Mouse (Mus musculus): ENCODE measurements around the gene Sox1. TPM values are rescaled to one million over a fixed set of nuclear protein-coding genes. Genes with fewer than 3 reads are reported as not detected.

The Sox1 gene
- polyA plus RNA-seq, 1 experiment, result not detected

DNA sequence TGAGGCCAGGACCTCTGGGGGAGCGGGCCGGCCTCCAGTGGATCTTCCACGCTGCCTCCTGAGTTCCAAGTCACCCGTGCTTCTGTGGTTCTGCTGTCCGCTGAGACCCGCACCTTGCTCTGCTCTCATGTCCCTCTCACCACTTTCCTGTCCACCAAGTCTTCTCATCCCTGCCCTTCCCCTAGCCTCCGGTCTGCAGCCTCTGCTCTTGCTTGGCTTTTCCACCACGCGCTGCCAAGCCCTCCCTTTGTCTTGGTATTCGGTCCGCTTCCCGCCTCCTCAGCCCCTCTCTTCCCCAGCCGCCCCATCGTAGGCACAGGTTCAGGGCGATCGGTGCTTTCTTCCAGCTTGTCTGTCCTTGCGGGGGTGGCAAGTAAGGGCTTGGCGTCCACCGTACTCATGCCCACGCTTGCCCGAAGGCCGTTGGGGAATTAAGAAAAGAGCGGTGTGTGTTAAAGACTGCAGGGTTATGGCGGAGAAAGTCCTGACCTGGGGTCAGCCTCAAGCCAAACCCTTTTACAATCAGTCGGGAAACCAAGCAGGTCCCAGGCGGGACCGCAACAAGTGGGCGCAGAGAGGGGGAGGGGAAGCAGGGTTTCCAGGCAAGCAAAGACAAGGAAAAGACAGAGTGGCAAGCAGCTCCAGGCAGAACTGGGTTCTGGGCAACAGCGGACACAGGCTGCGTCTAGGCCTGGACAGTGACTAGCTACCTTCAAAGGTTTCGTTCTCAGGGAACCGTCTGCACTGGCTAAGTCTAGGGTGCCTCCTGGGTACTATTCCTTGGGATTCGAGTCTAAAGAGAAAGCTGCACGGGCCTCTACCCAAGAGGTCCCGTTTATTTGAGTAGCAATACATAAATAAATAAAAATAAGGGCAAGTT is 6.5 kb downstream of the Sox1 start:
- Histone ChIP-seq H3K27ac (ENCODE audit: insufficient read depth, low read length) (no peak overlapping the region), H3K4me3 (ENCODE audit: extremely low read depth, insufficient read depth, insufficient read length) (no peak overlapping the region), H3K4me1 (ENCODE audit: control insufficient read depth, insufficient read depth, insufficient read length) (no peaks in the 10 kb centered on the region), H3K36me3 (ENCODE audit: control insufficient read depth, insufficient read depth, low read length) (no peaks in the 10 kb centered on the region), H3K27me3 (ENCODE audit: control insufficient read depth, insufficient read depth, low read length) (peaks cover 21% of the 10 kb centered on the region)
- TF ChIP-seq POLR2A (IDR thresholded peaks at IDR 0.05; ENCODE audit: low read depth, low read length) (no peak), CTCF (IDR thresholded peaks at IDR 0.05; ENCODE audit: extremely low read depth, insufficient read depth, insufficient read length, insufficient replicate concordance) (no peak)
- no peak for DNase-seq (ENCODE audit: low read depth in 1 of 2, low spot score in 2 of 2)
- 6% methylated on average over 35 of the region's 35 CpGs for WGBS

DNA sequence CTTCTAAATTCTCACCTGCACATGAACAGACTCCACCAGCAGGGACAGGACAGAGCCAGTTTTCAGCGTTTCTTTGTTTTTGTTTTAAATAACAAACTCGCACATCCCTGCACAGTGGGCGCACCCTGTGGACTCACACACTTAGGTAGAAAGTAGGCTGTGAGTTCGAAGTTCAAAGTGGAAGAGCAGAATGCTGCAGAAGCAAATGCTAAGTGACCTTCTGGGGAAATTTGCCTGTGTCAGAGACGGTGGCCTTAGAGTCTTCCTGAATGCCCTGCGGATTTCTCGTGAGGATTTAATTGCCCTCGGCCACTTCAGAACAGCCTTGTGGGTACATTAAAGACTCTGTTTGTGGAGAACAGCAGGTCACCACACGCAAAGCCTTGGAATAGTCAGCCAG is 7.6 kb downstream of the Sox1 start:
- no peak for DNase-seq (ENCODE audit: low read depth in 1 of 2, low spot score in 2 of 2)
- Histone ChIP-seq H3K27ac (ENCODE audit: insufficient read depth, low read length) (no peak overlapping the region), H3K4me3 (ENCODE audit: extremely low read depth, insufficient read depth, insufficient read length) (no peak overlapping the region), H3K36me3 (ENCODE audit: control insufficient read depth, insufficient read depth, low read length) (no peaks in the 10 kb centered on the region), H3K27me3 (ENCODE audit: control insufficient read depth, insufficient read depth, low read length) (peaks cover 12% of the 10 kb centered on the region), H3K4me1 (ENCODE audit: control insufficient read depth, insufficient read depth, insufficient read length) (no peaks in the 10 kb centered on the region)
- 10% methylated on average over 9 of the region's 9 CpGs for WGBS
- TF ChIP-seq CTCF (IDR thresholded peaks at IDR 0.05; ENCODE audit: extremely low read depth, insufficient read depth, insufficient read length, insufficient replicate concordance), result no peak
- TF ChIP-seq POLR2A (IDR thresholded peaks at IDR 0.05; ENCODE audit: low read depth, low read length), result no peak

DNA sequence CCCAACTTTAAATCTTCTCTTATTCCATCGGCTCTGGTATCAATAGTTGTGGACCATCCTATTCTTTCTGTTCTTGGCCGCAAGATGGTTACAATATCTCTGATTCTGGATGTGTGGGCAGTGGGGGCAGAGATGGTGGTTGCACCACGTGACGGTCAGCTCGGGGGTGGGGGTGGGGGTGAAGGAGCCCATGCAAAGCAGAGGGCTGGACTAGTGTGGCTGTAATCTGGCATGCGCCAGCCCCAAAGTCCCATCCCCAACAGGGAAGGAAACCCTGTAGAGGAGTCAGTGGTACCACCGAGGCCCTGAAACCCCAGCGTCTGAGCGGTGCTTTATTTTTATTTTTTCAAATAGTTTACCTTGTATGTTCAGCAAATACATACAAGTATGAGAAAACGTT is 12.9 kb downstream of the Sox1 start:
- no peak for DNase-seq (ENCODE audit: low read depth in 1 of 2, low spot score in 2 of 2)
- Histone ChIP-seq H3K36me3 (ENCODE audit: control insufficient read depth, insufficient read depth, low read length) (no peaks in the 10 kb centered on the region), H3K27ac (ENCODE audit: insufficient read depth, low read length) (no peak overlapping the region), H3K4me1 (ENCODE audit: control insufficient read depth, insufficient read depth, insufficient read length) (no peaks in the 10 kb centered on the region), H3K4me3 (ENCODE audit: extremely low read depth, insufficient read depth, insufficient read length) (no peak overlapping the region), H3K27me3 (ENCODE audit: control insufficient read depth, insufficient read depth, low read length) (0 out of 2 replicates have a peak, but pooled peaks cover 3% of the 10 kb centered on the region)
- TF ChIP-seq POLR2A (IDR thresholded peaks at IDR 0.05; ENCODE audit: low read depth, low read length) (no peak), CTCF (IDR thresholded peaks at IDR 0.05; ENCODE audit: extremely low read depth, insufficient read depth, insufficient read length, insufficient replicate concordance) (no peak)
- 24% methylated on average over 10 of the region's 10 CpGs for WGBS

DNA sequence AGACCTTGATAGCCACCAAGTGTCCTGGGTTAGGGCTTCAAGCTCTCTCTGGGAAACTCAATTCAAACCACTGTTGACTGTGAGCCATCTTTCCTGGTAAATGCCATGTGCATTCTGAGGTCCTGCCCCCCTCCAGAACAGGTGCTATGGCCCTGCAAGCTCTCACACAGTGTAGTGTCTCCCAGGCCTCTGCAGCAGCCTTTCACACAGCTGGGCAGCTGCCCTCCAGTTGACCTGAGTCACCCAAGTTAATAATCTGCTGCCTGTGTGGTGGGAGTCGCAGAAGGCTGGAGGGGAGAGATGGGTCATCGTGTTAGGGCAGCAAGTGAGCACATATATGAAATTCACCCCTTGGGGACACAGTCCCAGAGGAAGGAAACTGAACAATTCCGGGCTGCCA is 14.9 kb downstream of the Sox1 start:
- Histone ChIP-seq H3K36me3 (ENCODE audit: control insufficient read depth, insufficient read depth, low read length) (no peaks in the 10 kb centered on the region), H3K4me3 (ENCODE audit: extremely low read depth, insufficient read depth, insufficient read length) (no peak overlapping the region), H3K27ac (ENCODE audit: insufficient read depth, low read length) (no peak overlapping the region), H3K4me1 (ENCODE audit: control insufficient read depth, insufficient read depth, insufficient read length) (no peaks in the 10 kb centered on the region), H3K27me3 (ENCODE audit: control insufficient read depth, insufficient read depth, low read length) (no peaks in the 10 kb centered on the region)
- WGBS, result 76% methylated on average over 3 of the region's 3 CpGs
- TF ChIP-seq POLR2A (IDR thresholded peaks at IDR 0.05; ENCODE audit: low read depth, low read length) (no peak), CTCF (IDR thresholded peaks at IDR 0.05; ENCODE audit: extremely low read depth, insufficient read depth, insufficient read length, insufficient replicate concordance) (no peak)
- DNase-seq (ENCODE audit: low read depth in 1 of 2, low spot score in 2 of 2), result no peak

DNA sequence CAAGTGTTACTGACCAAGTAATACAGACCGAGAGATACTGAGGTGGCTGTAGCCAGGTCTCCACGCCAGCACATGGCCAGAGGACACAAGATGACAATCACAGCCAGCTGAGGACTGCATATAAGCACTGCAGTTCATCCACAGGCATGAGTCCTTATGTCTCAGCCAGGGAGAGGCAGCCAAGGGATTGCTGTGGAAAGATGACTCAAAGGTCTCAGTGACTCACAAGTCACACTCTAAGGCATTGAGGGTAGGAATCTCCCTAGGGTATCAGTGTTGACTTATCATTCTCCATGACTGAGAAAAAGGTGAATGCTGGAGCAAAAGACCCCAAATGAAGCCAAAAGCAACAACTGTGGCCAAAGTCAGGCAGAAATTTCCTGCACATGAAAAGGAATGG is 22.0 kb downstream of the Sox1 start:
- Histone ChIP-seq H3K4me1 (ENCODE audit: control insufficient read depth, insufficient read depth, insufficient read length) (no peaks in the 10 kb centered on the region), H3K4me3 (ENCODE audit: extremely low read depth, insufficient read depth, insufficient read length) (no peak overlapping the region), H3K36me3 (ENCODE audit: control insufficient read depth, insufficient read depth, low read length) (no peaks in the 10 kb centered on the region), H3K27me3 (ENCODE audit: control insufficient read depth, insufficient read depth, low read length) (no peaks in the 10 kb centered on the region), H3K27ac (ENCODE audit: insufficient read depth, low read length) (no peak overlapping the region)
- WGBS, result 85% methylated on average over 2 of the region's 2 CpGs
- no peak for DNase-seq (ENCODE audit: low read depth in 1 of 2, low spot score in 2 of 2)
- TF ChIP-seq POLR2A (IDR thresholded peaks at IDR 0.05; ENCODE audit: low read depth, low read length), result no peak
- no peak for TF ChIP-seq CTCF (IDR thresholded peaks at IDR 0.05; ENCODE audit: extremely low read depth, insufficient read depth, insufficient read length, insufficient replicate concordance)

DNA sequence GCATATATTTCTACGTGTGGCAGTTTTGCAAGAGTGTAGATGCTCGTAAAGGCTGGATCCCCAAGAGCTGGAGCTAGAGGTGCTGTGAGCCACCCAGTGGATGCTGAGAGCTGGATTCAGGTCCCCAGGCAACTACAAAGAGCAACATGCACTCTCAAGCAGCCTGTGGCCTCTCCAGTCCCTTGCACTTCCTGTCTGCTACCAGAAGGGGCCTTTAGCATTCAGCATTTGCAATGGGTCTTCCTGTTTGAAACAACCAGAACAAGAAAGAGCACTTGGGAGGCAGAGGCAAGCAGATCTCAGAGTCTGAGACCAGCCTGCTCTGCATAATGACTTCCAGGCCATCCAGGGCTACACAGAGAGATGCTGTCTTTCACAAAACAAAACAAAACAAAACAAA is 25.4 kb downstream of the Sox1 start:
- no peak overlapping the region for H3K4me3 ChIP-seq (ENCODE audit: extremely low read depth, insufficient read depth, insufficient read length)
- no peak overlapping the region for H3K27ac ChIP-seq (ENCODE audit: insufficient read depth, low read length)
- no peak for TF ChIP-seq POLR2A (IDR thresholded peaks at IDR 0.05; ENCODE audit: low read depth, low read length)
- no peak for DNase-seq (ENCODE audit: low read depth in 1 of 2, low spot score in 2 of 2)
- no peaks in the 10 kb centered on the region for H3K27me3 ChIP-seq (ENCODE audit: control insufficient read depth, insufficient read depth, low read length)
- no peaks in the 10 kb centered on the region for H3K36me3 ChIP-seq (ENCODE audit: control insufficient read depth, insufficient read depth, low read length)
- no peaks in the 10 kb centered on the region for H3K4me1 ChIP-seq (ENCODE audit: control insufficient read depth, insufficient read depth, insufficient read length)
- WGBS, result 70% methylated on average over 2 of the region's 2 CpGs

DNA sequence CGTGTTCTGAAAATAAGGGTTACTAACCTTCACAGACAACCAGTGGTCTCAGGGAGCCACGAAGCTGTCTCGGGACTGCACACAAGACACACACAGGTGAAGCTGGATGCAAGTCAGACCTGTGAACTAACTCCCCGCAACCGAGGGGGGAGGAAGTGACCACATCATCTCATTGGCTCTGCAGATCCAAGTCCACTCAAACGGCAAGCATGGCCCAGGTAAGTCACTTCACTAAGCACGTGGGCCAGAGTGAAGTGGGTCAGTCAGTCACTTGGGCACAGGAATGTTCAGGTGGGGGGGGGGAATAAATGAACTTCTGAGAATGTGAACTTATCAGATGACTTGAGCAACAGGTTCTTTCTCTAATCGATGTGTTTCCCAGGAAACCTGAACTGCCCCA is 30.8 kb downstream of the Sox1 start:
- H3K36me3 ChIP-seq (ENCODE audit: control insufficient read depth, insufficient read depth, low read length), result no peaks in the 10 kb centered on the region
- H3K4me3 ChIP-seq (ENCODE audit: extremely low read depth, insufficient read depth, insufficient read length), result no peak overlapping the region
- 82% methylated on average over 8 of the region's 8 CpGs for WGBS
- H3K27me3 ChIP-seq (ENCODE audit: control insufficient read depth, insufficient read depth, low read length), result 0 out of 2 replicates have a peak, but pooled peaks cover 3% of the 10 kb centered on the region
- H3K4me1 ChIP-seq (ENCODE audit: control insufficient read depth, insufficient read depth, insufficient read length), result no peaks in the 10 kb centered on the region
- DNase-seq (ENCODE audit: low read depth in 1 of 2, low spot score in 2 of 2), result no peak
- TF ChIP-seq POLR2A (IDR thresholded peaks at IDR 0.05; ENCODE audit: low read depth, low read length) (no peak), CTCF (IDR thresholded peaks at IDR 0.05; ENCODE audit: extremely low read depth, insufficient read depth, insufficient read length, insufficient replicate concordance) (no peak)
- H3K27ac ChIP-seq (ENCODE audit: insufficient read depth, low read length), result no peak overlapping the region
